Comparison of ENCODE assay signal across 16 mouse cellular contexts in the genomic region with DNA sequence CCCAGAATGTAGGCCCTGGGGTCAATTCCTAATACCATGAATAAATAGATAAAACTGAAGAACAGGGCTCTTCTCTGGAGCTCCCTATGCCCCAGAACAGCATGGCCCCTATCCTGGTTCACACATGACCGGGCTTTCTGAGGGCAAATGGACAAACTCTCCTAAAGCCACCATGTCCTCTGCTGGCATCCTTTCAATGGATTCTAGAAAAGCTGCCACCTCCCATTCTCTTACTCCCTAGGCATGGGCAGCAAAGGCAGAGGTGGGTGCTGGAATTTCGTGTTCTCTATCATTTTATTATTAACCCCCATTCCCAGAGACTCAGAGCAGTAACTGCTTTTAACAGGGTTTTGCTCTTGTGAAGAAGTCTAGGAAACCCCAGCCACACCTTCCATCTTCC. TPM values are rescaled to one million over a fixed set of nuclear protein-coding genes. Genes with fewer than 3 reads are reported as not detected.
DNase-seq lines count a peak whose midpoint lies in the region; ATAC-seq and TF ChIP-seq lines count a peak whose summit lies in the region.
"Had no signal": no experiment of that assay in that cellular context is flagged by ENCODE, and none has a peak within 500 bp of the region (broad histone marks: within the 10 kb centered on the region; RNA-seq: fewer than 3 reads in every experiment).

No protein-coding gene starts in this region.

- H3K4me2 ChIP-seq in intestine, embryonic 15.5 days (replicated peaks): peak overlapping the region; percentile 94
- no peak overlapping the region for H3K4me2 ChIP-seq in intestine, postnatal 0 days (replicated peaks; ENCODE audit: low read depth)
- peak overlapping the region; percentile 73 for H3K4me2 ChIP-seq in forebrain, postnatal 0 days (ENCODE audit: low read depth)

- no peak for ATAC-seq in intestine, embryonic 15.5 days
- no peak for ATAC-seq in intestine, postnatal 0 days
- ATAC-seq in forebrain, postnatal 0 days: no peak

- no peak for TF ChIP-seq CTCF in intestine, postnatal 0 days (IDR thresholded peaks at IDR 0.05; ENCODE audit: low read depth)
- no peak for TF ChIP-seq CTCF in forebrain, postnatal 0 days (IDR thresholded peaks at IDR 0.05; ENCODE audit: low read depth)
- no peak for TF ChIP-seq CTCF in thymus, adult 2 months (IDR thresholded peaks at IDR 0.05; ENCODE audit: borderline replicate concordance, control insufficient read depth, extremely low read depth, insufficient read depth, low read length, poor library complexity)

- no peaks in the 10 kb centered on the region for H3K27me3 ChIP-seq in intestine, embryonic 15.5 days (replicated peaks)
- no peaks in the 10 kb centered on the region for H3K27me3 ChIP-seq in intestine, postnatal 0 days (replicated peaks; ENCODE audit: control insufficient read depth, insufficient read depth, low read length)
- H3K27me3 ChIP-seq in embryonic facial prominence, embryonic 10.5 days (replicated peaks; ENCODE audit: low read depth, poor library complexity, severe bottlenecking): no peaks in the 10 kb centered on the region
- H3K27me3 ChIP-seq in forebrain, postnatal 0 days (ENCODE audit: insufficient read depth, low read length): no peaks in the 10 kb centered on the region
- no peaks in the 10 kb centered on the region for H3K27me3 ChIP-seq in midbrain, embryonic 10.5 days (ENCODE audit: low read depth, poor library complexity, severe bottlenecking)
- H3K27me3 ChIP-seq in thymus, adult 2 months (ENCODE audit: control insufficient read depth, insufficient read depth, low read length): no peaks in the 10 kb centered on the region
- H3K27me3 ChIP-seq: heart, embryonic 15.5 days had no signal

- no peak for TF ChIP-seq POLR2A in thymus, adult 2 months (IDR thresholded peaks at IDR 0.05; ENCODE audit: control insufficient read depth, extremely low read depth, insufficient read depth, low read length, poor library complexity)

- H3K4me1 ChIP-seq in intestine, embryonic 15.5 days (replicated peaks): peaks cover 34% of the 10 kb centered on the region
- H3K4me1 ChIP-seq in intestine, postnatal 0 days (replicated peaks; ENCODE audit: control insufficient read depth, insufficient read depth, low read length): no peaks in the 10 kb centered on the region
- peaks cover 65% of the 10 kb centered on the region for H3K4me1 ChIP-seq in embryonic facial prominence, embryonic 10.5 days
- peaks cover 26% of the 10 kb centered on the region for H3K4me1 ChIP-seq in forebrain, postnatal 0 days (ENCODE audit: insufficient read depth)
- H3K4me1 ChIP-seq in midbrain, embryonic 10.5 days: peaks cover 79% of the 10 kb centered on the region
- peaks cover 22% of the 10 kb centered on the region for H3K4me1 ChIP-seq in thymus, adult 2 months (replicated peaks; ENCODE audit: control insufficient read depth, insufficient read depth, low read length)

- WGBS in intestine, embryonic 15.5 days: 89% methylated on average over 2 of the region's 2 CpGs
- WGBS in intestine, postnatal 0 days: 94% methylated on average over 2 of the region's 2 CpGs
- WGBS in embryonic facial prominence, embryonic 10.5 days: 93% methylated on average over 2 of the region's 2 CpGs
- 86% methylated on average over 2 of the region's 2 CpGs for WGBS in forebrain, postnatal 0 days
- 88% methylated on average over 2 of the region's 2 CpGs for WGBS in midbrain, embryonic 10.5 days
- WGBS in thymus, adult 2 months: 94% methylated on average over 2 of the region's 2 CpGs

- H3K4me3 ChIP-seq in intestine, embryonic 15.5 days (replicated peaks): no peak overlapping the region
- H3K4me3 ChIP-seq in intestine, postnatal 0 days (ENCODE audit: low read depth, low read length): no peak overlapping the region
- peak overlapping the region; percentile 84 for H3K4me3 ChIP-seq in embryonic facial prominence, embryonic 10.5 days
- peak overlapping the region; percentile 75; the same call in 1 of the 2 replicates for H3K4me3 ChIP-seq in forebrain, postnatal 0 days (ENCODE audit: low read depth, low read length)
- peak overlapping the region; percentile 81; the same call in 1 of the 2 replicates for H3K4me3 ChIP-seq in midbrain, embryonic 10.5 days
- no peak overlapping the region for H3K4me3 ChIP-seq in thymus, adult 2 months (ENCODE audit: control insufficient read depth, insufficient read depth, low read length)
- H3K4me3 ChIP-seq: megakaryocyte, embryonic 14.5 days had no signal

- no peak overlapping the region for H3K9ac ChIP-seq in intestine, embryonic 15.5 days
- H3K9ac ChIP-seq in intestine, postnatal 0 days (ENCODE audit: low read depth, low read length): no peak overlapping the region
- no peak overlapping the region for H3K9ac ChIP-seq in forebrain, postnatal 0 days

- no peaks in the 10 kb centered on the region for H3K36me3 ChIP-seq in intestine, embryonic 15.5 days
- no peaks in the 10 kb centered on the region for H3K36me3 ChIP-seq in intestine, postnatal 0 days (ENCODE audit: control insufficient read depth, insufficient read depth)
- H3K36me3 ChIP-seq in embryonic facial prominence, embryonic 10.5 days (replicated peaks): peaks cover 4% of the 10 kb centered on the region
- H3K36me3 ChIP-seq in forebrain, postnatal 0 days (ENCODE audit: insufficient read depth): no peaks in the 10 kb centered on the region
- H3K36me3 ChIP-seq in midbrain, embryonic 10.5 days: peaks cover 1% of the 10 kb centered on the region
- no peaks in the 10 kb centered on the region for H3K36me3 ChIP-seq in thymus, adult 2 months (ENCODE audit: control insufficient read depth, insufficient read depth, low read length)
- H3K36me3 ChIP-seq: heart, embryonic 15.5 days had no signal

- H3K9me3 ChIP-seq in intestine, embryonic 15.5 days: no peaks in the 10 kb centered on the region
- no peaks in the 10 kb centered on the region for H3K9me3 ChIP-seq in intestine, postnatal 0 days (ENCODE audit: control insufficient read depth)
- H3K9me3 ChIP-seq in embryonic facial prominence, embryonic 10.5 days: no peaks in the 10 kb centered on the region
- no peaks in the 10 kb centered on the region for H3K9me3 ChIP-seq in forebrain, postnatal 0 days (ENCODE audit: low read length)
- H3K9me3 ChIP-seq in midbrain, embryonic 10.5 days (replicated peaks): no peaks in the 10 kb centered on the region
- H3K9me3 ChIP-seq: heart, embryonic 15.5 days; megakaryocyte, embryonic 14.5 days had no signal

- DNase-seq in embryonic facial prominence, embryonic 10.5 days (ENCODE audit: low spot score): no peak
- no peak for DNase-seq in forebrain, postnatal 0 days
- DNase-seq in midbrain, embryonic 10.5 days (ENCODE audit: low spot score): no peak
- DNase-seq in embryo, embryonic 9.5 days (ENCODE audit: extremely low spot score): no peak
- DNase-seq in thymus, adult 2 months: no peak
- no peak for DNase-seq in layer of hippocampus, postnatal 10 days (ENCODE audit: low spot score in 2 of 2)
- DNase-seq: adrenal gland, postnatal 36 days; cerebellum, adult 9-10 months; kidney, adult 8-10 months had no signal

- no peak overlapping the region for H3K27ac ChIP-seq in intestine, embryonic 15.5 days
- H3K27ac ChIP-seq in intestine, postnatal 0 days (ENCODE audit: low read depth, low read length): no peak overlapping the region
- no peak overlapping the region for H3K27ac ChIP-seq in embryonic facial prominence, embryonic 10.5 days (replicated peaks)
- no peak overlapping the region for H3K27ac ChIP-seq in forebrain, postnatal 0 days (ENCODE audit: low read depth, low read length)
- H3K27ac ChIP-seq in midbrain, embryonic 10.5 days (replicated peaks): 0 out of 2 replicates have a peak overlapping the region, but pooled peaks have one; percentile 98
- no peak overlapping the region for H3K27ac ChIP-seq in thymus, adult 2 months (ENCODE audit: control insufficient read depth, insufficient read depth, low read length)
- H3K27ac ChIP-seq: heart, embryonic 15.5 days had no signal

RNA-seq across cellular contexts. Expression of a gene that starts 1.6 kb away (rescaled TPM):
- 10.8 and 11.0 TPM in 2 replicates for polyA plus RNA-seq in intestine, embryonic 15.5 days (2015; fragmentation: Nextera tagmentation; extraction: Ambion mirVana)
- polyA plus RNA-seq in intestine, postnatal 0 days (2015; fragmentation: Nextera tagmentation; extraction: Ambion mirVana): 3.1 and 3.5 TPM in 2 replicates
- polyA plus RNA-seq in embryonic facial prominence, embryonic 10.5 days (2016; fragmentation: Nextera tagmentation; extraction: Ambion mirVana): 29.1 and 32.3 TPM in 2 replicates
- 75.0 and 88.9 TPM in 2 replicates for total RNA-seq in forebrain, postnatal 0 days (2014; rRNA removed)
- polyA plus RNA-seq in forebrain, postnatal 0 days (2015; fragmentation: Nextera tagmentation; extraction: Ambion mirVana): 29.6 and 39.4 TPM in 2 replicates
- polyA plus RNA-seq in midbrain, embryonic 10.5 days (2016; fragmentation: Nextera tagmentation; extraction: Ambion mirVana): 23.4 and 31.8 TPM in 2 replicates
- 11.3 and 12.7 TPM in 2 replicates for polyA plus RNA-seq in thymus, adult 2 months (2012; rRNA removed)
- 10 to 100 TPM; 83.2 to 88.9 TPM for total RNA-seq in layer of hippocampus, postnatal 10 days (2021)

RNA-seq across cellular contexts. Expression of a gene that starts 2.7 kb away (rescaled TPM):
- polyA plus RNA-seq in intestine, embryonic 15.5 days (2015; fragmentation: Nextera tagmentation; extraction: Ambion mirVana): 94.1 and 101 TPM in 2 replicates
- 50.2 and 50.4 TPM in 2 replicates for polyA plus RNA-seq in intestine, postnatal 0 days (2015; fragmentation: Nextera tagmentation; extraction: Ambion mirVana)
- polyA plus RNA-seq in embryonic facial prominence, embryonic 10.5 days (2016; fragmentation: Nextera tagmentation; extraction: Ambion mirVana): 140 and 143 TPM in 2 replicates
- 87.5 and 94.7 TPM in 2 replicates for total RNA-seq in forebrain, postnatal 0 days (2014; rRNA removed)
- polyA plus RNA-seq in forebrain, postnatal 0 days (2015; fragmentation: Nextera tagmentation; extraction: Ambion mirVana): 86.4 and 89.5 TPM in 2 replicates
- polyA plus RNA-seq in midbrain, embryonic 10.5 days (2016; fragmentation: Nextera tagmentation; extraction: Ambion mirVana): 133 and 143 TPM in 2 replicates
- polyA plus RNA-seq in thymus, adult 2 months (2012; rRNA removed): 133 and 166 TPM in 2 replicates
- total RNA-seq in layer of hippocampus, postnatal 10 days (2021): 10 to 100 TPM; 45.7 to 46.8 TPM

RNA-seq across cellular contexts. Expression of a gene that starts 9.5 kb away (rescaled TPM):
- polyA plus RNA-seq in intestine, embryonic 15.5 days (2015; fragmentation: Nextera tagmentation; extraction: Ambion mirVana): 1.3 and 1.6 TPM in 2 replicates
- 1.1 TPM in 2 replicates for polyA plus RNA-seq in intestine, postnatal 0 days (2015; fragmentation: Nextera tagmentation; extraction: Ambion mirVana)
- polyA plus RNA-seq in embryonic facial prominence, embryonic 10.5 days (2016; fragmentation: Nextera tagmentation; extraction: Ambion mirVana): 1.8 and 2.8 TPM in 2 replicates
- total RNA-seq in forebrain, postnatal 0 days (2014; rRNA removed): 2.5 and 3.1 TPM in 2 replicates
- polyA plus RNA-seq in forebrain, postnatal 0 days (2015; fragmentation: Nextera tagmentation; extraction: Ambion mirVana): 1.5 and 1.7 TPM in 2 replicates
- polyA plus RNA-seq in midbrain, embryonic 10.5 days (2016; fragmentation: Nextera tagmentation; extraction: Ambion mirVana): 2.0 and 2.9 TPM in 2 replicates
- polyA plus RNA-seq in thymus, adult 2 months (2012; rRNA removed): 10.8 and 11.7 TPM in 2 replicates
- 1 to 10 TPM; 2.6 to 6.3 TPM for total RNA-seq in layer of hippocampus, postnatal 10 days (2021)

RNA-seq across cellular contexts. Expression of a gene that starts 11.7 kb away (rescaled TPM):
- 5.4 TPM in 1 of 2 replicates, not detected in the other for polyA plus RNA-seq in intestine, embryonic 15.5 days (2015; fragmentation: Nextera tagmentation; extraction: Ambion mirVana)
- polyA plus RNA-seq in intestine, postnatal 0 days (2015; fragmentation: Nextera tagmentation; extraction: Ambion mirVana): 3.5 TPM in 1 of 2 replicates, not detected in the other
- polyA plus RNA-seq in embryonic facial prominence, embryonic 10.5 days (2016; fragmentation: Nextera tagmentation; extraction: Ambion mirVana): 7.6 TPM in 1 of 2 replicates, not detected in the other
- not detected in 2 replicates for total RNA-seq in forebrain, postnatal 0 days (2014; rRNA removed)
- 3.7 and 4.2 TPM in 2 replicates for polyA plus RNA-seq in forebrain, postnatal 0 days (2015; fragmentation: Nextera tagmentation; extraction: Ambion mirVana)
- polyA plus RNA-seq in midbrain, embryonic 10.5 days (2016; fragmentation: Nextera tagmentation; extraction: Ambion mirVana): 3.5 TPM in 1 of 2 replicates, not detected in the other
- polyA plus RNA-seq in thymus, adult 2 months (2012; rRNA removed): not detected in 2 replicates
- not detected for total RNA-seq in layer of hippocampus, postnatal 10 days (2021)
- total RNA-seq: adrenal gland, postnatal 36 days; left cerebral cortex, postnatal 14 days had no signal
- polyA plus RNA-seq: C2C12; testis, adult 2 months had no signal

RNA-seq across cellular contexts. Expression of a gene that starts 44.9 kb away (rescaled TPM):
- 178 and 182 TPM in 2 replicates for polyA plus RNA-seq in intestine, embryonic 15.5 days (2015; fragmentation: Nextera tagmentation; extraction: Ambion mirVana)
- polyA plus RNA-seq in intestine, postnatal 0 days (2015; fragmentation: Nextera tagmentation; extraction: Ambion mirVana): 109 and 115 TPM in 2 replicates
- 206 and 217 TPM in 2 replicates for polyA plus RNA-seq in embryonic facial prominence, embryonic 10.5 days (2016; fragmentation: Nextera tagmentation; extraction: Ambion mirVana)
- 134 and 154 TPM in 2 replicates for total RNA-seq in forebrain, postnatal 0 days (2014; rRNA removed)
- 102 and 103 TPM in 2 replicates for polyA plus RNA-seq in forebrain, postnatal 0 days (2015; fragmentation: Nextera tagmentation; extraction: Ambion mirVana)
- polyA plus RNA-seq in midbrain, embryonic 10.5 days (2016; fragmentation: Nextera tagmentation; extraction: Ambion mirVana): 194 and 201 TPM in 2 replicates
- polyA plus RNA-seq in thymus, adult 2 months (2012; rRNA removed): 846 and 935 TPM in 2 replicates
- total RNA-seq in layer of hippocampus, postnatal 10 days (2021): 100 to 1,000 TPM; 418 to 481 TPM

Comparison
In these comparisons a context has a peak if more than half of its experiments do, and no peak if none do; other contexts are left out.
1. H3K4me3 ChIP-seq: peak in embryonic facial prominence, embryonic 10.5 days (single experiment), forebrain, postnatal 0 days (single experiment) and midbrain, embryonic 10.5 days (single experiment); none in intestine, embryonic 15.5 days (single experiment), intestine, postnatal 0 days (single experiment) and thymus, adult 2 months (single experiment).